Mouse (Mus musculus) mouse embryonic stem cell (cell line): ENCODE data around the gene Prame.
"Not testable (repeated sequence)": the region's sequence is repeated elsewhere in the genome, so short reads cannot be mapped to it uniquely, and the experiment has no call there.

Experiments
- in situ Hi-C, 2 experiments: fragments of 300-500 bp; cut with MboI; formaldehyde crosslinking; loops; 1 replicate in 1 of 2; 3 replicates in 1 of 2; pipeline ENCODE4 v1.14.3; 2019 to 2020; ENCODE audit warnings: low sequenced_read_pairs in 2 of 2, low pct_unique_long_range_greater_than_20kb in 1 of 2, mixed read lengths in 1 of 2; ENCODE audit not compliant: unreplicated experiment in 1 of 2

Gene Prame

GRCm38 (mm10) chrX:135627605-135628004 lies at the start of gene Prame:
TSS of gene Prame (minus strand) at chrX:135627705.
- in situ Hi-C loops, result no loop called here

GRCm38 (mm10) chrX:135652173-135652772 lies 24.8 kb upstream of the Prame start:
- in situ Hi-C loops, result no loop called here

GRCm38 (mm10) chrX:135601298-135602029 lies 26.0 kb downstream of the Prame start:
- in situ Hi-C loops, result not testable (repeated sequence)

- in situ Hi-C loops, result loop anchor here in 1 of 2 experiments (25.0 kb wide), 1 partner anchor 511 kb away; no protein-coding TSS in a partner anchor
These were observed 28.8 kb downstream of the Prame start, which contains the start of gene Nxf7 for GRCm38 (mm10) chrX:135598677-135599076. TSS of gene Nxf7 (minus strand) at chrX:135598777.

GRCm38 (mm10) chrX:135598096-135598495 lies 29.4 kb downstream of the Prame start:
- in situ Hi-C loops, result loop anchor here in 1 of 2 experiments (25.0 kb wide), 1 partner anchor 511 kb away; no protein-coding TSS in a partner anchor

GRCm38 (mm10) chrX:135576412-135576811 lies 51.1 kb downstream of the Prame start:
- in situ Hi-C loops, result loop anchor here in 1 of 2 experiments (25.0 kb wide), 1 partner anchor 489 kb away; no protein-coding TSS in a partner anchor

GRCm38 (mm10) chrX:135574958-135575628 lies 52.4 kb downstream of the Prame start:
- in situ Hi-C loops, result loop anchor here in 1 of 2 experiments (25.0 kb wide), 1 partner anchor 488 kb away; no protein-coding TSS in a partner anchor

- in situ Hi-C loops, result not testable (repeated sequence)
These were observed 53.1 kb downstream of the Prame start for GRCm38 (mm10) chrX:135574261-135574957.

- in situ Hi-C loops, result not testable (repeated sequence)
These were observed 58.0 kb downstream of the Prame start for GRCm38 (mm10) chrX:135569467-135569866.

GRCm38 (mm10) chrX:135564934-135565333 lies 62.6 kb downstream of the Prame start:
- in situ Hi-C loops, result not testable (repeated sequence)
